Mouse (Mus musculus): Measurements from ENCODE around the gene Slc35c2.

GRCm38 (mm10) chr2:165321381-165321888 lies 33.8 kb upstream of the Slc35c2 start:
- TF ChIP-seq CTCF (IDR thresholded peaks at IDR 0.05; ENCODE audit: borderline replicate concordance, insufficient read depth, low read length), result no peak
- no peak for TF ChIP-seq POLR2A (IDR thresholded peaks at IDR 0.05; ENCODE audit: low read depth, low read length)
